Mouse (Mus musculus) lung, postnatal 14 days (tissue): ENCODE results near the gene Alkbh1.

Experiments
- DNase-seq: peaks from one replicate; pipeline ENCODE4 v3.0.0; 2021

Alkbh1 gene

DNA sequence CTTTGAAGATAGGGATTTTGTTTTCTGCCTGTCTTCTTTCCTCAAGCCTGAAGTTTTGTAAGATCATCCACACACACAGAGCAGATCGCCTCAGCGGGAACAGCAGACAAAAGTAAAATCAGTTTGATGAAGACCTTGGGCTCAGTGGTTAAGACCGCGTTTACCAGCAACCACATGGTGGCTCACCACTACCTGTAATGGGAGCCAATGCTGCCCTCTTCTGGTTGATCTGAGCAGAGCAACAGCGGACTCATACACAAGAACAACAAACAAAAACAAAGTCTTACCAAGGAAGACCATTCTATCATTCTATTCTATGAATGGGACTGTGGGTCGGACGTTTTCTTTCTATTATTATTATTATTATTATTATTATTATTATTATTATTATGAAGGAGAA is 27.1 kb downstream of the Alkbh1 start:
- DNase-seq = peak; percentile 75

DNA sequence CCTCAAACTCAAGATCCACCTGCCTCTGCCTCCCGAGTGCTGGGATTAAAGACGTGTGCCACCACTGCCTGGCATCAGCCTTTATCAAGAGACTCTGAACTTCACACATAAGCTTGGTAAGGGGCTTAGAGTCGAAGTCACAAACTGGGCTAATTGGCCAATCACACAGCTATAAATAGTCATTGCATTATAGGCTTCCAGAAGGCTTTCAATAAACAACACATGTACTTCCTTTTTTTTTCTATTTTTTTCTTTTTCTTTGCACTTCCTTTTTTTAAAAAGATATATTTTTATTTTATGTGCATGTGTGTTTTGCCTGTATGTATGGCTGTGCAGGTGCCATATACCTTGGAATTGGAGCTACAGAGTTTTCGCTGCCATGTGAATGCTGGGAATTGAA is 28.5 kb downstream of the Alkbh1 start:
- DNase-seq = no peak

DNA sequence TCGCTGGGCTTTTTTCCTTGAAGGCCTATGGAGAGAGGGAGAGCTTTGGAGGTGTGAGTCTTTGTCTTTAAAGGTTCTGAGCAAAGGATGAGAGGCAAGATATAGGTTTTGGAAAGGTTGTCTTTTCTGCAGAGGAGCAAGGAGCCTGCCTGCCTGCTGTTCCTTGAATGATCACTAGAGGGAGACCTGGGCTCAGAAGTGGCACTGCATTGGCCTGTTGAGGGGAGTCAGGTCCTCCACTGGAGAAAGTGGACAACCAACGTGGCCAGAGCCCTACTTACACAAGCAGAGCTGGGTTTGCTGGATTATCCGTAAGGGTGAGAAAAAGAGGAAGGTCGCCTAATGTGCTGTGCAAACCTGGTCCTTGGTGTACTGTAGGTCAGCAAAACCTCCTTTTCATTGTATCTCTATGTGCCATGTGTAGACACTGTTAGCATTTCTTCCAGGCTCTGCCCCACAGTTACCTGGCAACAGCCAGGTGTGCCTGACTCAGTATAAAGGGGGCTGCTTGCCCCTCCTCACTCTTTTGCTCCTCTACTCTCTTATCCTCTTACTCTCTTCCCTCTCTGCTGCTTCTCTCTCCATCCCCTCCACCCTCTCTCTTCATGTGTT is 30.5 kb downstream of the Alkbh1 start:
- peak; percentile 84 for DNase-seq

DNA sequence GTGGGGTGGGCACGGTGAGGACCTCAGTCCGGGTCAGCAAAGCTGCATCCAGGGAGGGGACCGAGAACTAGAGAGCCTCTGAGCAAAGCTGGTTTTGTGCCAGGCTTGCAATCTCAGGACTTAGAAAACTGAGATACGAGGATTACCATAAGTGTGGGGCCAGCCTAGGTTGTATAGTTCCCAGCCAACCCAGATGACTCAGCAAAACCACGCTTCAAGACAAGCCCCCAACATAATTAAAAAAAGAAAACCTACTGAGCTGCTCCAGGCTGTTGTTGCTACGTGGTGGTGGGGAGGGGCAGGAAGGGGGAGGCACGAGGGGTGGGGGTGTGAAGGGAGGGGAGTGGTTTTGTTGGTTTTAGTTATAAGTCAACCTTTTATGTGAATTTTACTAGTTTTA is 32.8 kb downstream of the Alkbh1 start:
- DNase-seq = no peak

DNA sequence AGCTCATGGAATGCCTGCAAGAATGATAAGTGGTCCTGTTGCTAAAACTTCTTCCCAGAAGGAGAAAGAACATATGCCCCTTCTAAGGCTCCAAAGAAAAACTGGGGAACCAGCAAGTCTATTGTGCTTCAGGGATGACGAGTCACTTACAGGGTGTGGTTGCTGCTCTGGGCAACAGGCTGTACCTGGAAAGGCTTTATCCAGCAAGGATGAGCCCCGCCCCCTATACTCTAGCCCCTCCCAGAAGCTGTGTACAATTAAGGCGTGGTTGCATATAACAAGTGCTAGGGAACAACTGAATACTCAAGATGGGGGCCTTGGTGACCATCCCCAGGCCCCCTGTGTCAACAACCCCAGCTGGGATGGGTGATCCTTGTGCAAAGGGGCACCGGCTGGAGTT is 34.7 kb downstream of the Alkbh1 start:
- DNase-seq = no peak

DNA sequence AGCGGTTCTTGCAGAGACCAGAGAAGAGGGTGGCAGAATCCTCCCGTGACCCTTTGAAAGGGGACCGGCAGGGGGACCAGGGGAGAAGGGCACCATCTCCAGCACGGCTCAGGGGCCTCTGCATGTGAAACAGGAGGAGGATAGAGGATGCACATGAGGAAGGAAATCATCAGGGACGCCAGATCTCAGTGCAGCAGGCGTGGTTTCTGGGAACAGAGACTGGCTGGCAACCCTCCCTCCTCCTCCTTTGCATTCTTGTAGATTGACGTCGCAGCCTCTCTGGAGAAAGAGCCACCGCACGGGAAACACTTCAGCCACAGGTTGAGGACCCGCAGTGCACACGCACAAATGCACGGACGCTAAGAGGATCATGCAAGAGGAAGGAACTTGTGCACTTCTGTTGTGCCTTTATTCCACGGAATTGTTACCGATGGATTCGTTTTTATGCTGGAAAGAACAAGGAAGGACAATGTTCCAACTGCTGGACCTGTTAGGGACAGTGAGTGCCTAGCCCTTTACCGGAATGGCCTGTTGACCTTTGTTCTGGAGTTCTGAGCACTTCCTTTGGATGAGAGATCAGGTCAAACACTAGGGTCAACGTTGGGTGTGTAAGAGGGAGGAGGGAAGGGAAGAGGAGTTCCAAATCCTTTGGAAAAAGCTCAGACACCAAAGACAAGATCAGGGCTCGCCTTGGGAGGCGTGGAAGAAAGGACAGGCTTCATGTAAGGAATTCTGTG is 35.8 kb downstream of the Alkbh1 start:
- DNase-seq = peak; percentile 68

DNA sequence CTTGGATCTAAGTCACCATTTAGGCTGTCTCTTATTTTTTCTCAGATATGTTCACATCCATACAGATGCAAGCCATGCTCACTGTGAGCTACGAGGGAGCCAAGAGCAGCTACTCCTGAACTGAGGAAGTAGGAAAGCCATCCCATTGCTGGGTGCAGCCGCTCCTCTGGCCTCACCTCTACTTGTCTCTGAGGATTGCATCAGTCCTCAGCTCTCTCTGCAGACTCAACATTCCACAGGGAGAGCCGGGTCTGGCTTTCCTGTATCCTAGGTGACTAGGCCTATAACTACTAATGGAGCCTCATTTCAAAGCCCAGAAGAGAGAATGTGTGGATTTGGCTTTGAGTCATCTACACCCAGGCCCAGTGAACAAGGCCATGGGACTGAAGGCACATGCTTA is 38.1 kb downstream of the Alkbh1 start:
- DNase-seq = no peak

DNA sequence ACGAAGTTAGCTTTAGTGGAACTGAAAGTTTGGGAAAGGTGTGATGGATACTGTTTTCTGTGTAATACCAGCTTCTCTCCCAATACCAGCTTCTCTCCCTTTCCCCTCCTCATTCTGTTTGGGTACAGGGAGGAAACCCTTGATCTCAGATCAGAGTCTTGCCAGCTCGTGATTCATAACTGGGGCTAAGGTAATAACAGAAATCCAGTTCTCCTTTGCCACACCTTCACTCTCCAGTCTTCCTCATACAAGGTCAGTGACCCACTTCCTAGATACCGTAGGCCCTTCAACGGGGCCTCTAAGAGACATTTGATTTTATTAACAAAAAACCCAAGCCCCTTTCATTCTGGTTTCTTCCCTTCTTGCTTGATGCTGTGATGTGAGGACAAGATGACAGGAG is 38.7 kb downstream of the Alkbh1 start:
- no peak for DNase-seq

DNA sequence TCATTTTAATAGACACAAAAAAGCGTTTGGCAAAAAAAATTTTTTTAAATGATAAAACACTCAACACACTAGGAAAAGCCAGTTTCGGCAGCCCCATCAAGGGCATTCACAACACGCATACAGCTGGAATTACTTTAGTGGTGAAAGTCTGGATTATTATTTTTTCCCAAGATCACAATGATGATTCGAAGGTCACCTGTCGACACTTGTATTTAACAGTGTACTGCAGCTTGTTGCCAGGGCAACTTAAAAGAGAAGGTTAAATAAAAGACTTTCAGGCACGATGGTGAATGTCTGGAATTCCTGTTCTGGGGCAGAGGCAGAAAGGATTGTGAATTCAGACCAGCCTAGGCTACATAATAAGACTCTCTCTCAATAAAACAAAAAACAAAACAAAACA is 41.9 kb downstream of the Alkbh1 start:
- DNase-seq = no peak

DNA sequence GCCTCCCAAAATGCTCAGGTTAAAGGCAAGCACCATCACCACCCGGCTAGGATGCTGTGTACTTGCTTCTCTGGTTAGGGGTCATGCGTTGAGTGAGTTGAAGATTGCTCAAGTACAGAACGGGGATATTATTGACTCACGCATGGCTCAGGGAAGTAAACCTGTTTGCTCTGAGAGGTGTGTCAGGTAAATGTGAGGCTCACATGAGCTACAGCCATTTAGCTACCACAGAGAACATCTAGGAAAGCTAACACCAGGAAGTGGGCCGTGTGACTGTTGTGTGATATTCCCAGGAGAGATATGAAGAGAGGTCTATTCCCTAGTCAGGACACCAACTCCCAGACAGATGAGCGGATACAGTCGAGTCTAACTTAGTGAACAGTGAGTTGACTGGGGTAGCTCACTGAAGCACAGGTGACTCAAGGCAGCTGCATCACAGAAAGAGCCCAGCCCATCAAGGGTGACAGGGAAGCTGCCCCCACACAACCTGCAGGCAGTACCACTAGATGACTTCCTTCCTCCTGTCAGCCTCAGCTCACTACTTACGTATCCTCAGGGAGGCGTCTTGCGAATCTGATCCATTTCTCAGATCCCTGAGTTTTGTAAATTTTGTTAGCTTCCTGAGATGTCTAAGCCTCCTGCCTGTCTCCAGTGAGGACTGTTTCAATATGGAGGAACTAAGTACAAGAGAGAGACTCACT is 44.5 kb downstream of the Alkbh1 start:
- no peak for DNase-seq

DNA sequence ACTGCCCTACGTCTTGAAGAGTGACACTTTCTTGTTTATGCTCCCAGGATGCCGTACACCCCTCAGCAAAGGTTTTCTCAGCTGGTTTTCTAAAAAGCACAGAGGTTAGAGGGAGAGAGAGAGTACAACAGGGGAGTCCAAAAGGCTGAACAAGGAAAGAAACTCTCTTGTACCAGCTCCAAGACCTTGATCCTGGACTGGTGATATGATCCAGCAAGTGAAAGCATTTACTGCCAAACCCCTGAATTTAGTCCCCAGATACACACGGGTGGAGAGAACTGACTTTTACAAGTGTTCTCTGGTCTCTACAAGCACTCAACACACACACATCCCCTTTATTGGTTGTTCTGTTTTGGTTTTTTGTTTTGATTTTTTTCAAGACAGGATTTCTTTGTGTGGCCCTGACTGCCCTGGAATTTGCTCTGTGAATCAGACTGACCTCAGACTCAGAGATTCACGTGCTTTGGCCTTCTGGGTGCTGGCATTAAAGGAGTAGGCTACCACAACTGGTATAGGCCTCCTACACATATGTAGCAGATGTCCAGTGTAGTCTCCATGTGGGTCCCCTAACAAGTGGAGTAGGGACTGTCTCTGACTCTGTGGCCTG is 45.9 kb downstream of the Alkbh1 start:
- DNase-seq = no peak

DNA sequence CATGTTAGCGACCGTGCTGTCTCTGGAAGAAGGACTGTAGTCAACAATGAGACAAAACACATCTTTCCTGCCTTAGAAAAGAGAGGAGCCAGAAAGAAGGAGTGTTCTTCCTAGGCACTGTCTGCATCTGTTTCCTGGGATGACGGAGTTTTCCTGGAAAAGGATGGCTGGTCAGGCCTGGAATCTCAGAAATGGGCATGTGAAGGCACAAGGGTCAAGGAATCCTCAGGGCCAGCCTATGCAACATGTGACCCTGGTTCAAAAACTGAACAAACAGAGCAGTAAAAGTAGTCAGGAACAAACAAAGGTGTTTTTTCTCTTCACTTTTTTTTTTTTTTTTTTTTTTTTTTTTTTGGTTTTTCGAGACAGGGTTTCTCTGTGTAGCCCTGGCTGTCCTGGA is 46.7 kb downstream of the Alkbh1 start:
- no peak for DNase-seq

DNA sequence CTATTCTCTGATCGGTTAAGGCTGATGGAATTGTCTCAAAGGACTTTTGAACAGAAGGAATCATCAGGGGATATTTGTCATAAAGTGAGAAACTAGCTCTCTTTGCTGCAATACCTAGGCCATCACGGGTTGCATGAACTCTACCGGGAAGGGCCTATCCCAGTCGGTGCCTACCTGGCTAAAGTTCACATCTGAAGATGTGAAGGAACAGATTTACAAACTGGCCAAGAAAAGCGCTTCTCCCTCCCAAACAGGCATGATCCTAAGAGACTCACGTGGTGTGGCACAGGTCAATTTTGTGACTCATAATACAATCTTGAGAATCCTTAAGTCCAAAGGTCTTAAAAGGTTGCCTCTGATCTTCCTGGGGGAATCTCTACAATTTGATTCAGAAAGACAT is 49.5 kb downstream of the Alkbh1 start:
- DNase-seq = no peak

DNA sequence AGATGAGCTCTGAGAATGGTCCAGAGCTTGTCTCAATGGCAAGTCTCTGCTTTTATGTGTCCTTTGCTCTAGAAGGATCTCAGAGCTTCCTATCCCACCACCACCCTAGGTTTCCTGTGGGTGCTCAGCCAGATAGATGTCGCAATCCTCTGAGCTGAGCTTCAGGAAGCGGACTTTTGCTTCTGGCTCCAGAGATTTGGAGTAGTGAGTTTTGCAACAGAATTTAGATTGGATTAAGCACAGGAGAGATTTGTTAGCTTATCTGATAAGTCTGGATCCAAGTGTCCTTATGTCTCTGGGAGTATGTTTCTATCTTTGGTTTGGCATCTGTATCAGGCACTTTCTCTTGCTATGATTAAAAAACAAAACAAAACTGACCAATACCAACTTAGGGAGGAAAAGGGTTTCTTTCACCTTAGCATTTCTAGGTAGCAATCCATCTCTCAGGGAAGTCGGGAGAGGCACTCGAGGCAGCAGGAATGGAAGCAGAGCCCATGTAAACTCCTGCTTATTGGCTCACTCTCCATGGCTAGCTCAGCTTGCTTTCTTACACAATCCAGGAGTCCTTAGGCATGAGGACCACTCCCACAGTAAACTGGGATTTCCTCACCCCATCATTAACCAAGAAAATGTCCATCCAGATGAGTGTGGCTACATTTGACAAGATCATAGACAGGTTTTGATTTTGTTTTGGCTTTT is 50.2 kb downstream of the Alkbh1 start:
- peak; percentile 48 for DNase-seq

DNA sequence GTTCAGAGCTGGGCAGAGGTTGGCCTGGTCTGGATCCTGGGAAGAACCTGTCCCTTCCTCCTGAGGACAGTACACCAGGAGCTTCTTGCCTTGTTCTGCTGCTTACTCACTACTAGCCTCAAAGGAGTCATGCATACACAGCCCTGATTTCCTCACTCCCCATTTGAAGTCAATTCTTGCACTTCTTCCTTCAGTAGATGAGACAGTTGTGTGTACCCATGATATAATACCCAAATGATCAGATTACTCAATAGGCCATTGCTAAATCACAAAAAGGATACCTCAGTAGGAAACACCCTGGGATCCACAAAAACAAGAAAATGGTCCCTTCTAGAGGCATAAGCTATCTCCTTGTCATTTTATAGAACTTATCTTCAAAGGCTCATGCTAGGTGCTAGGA is 52.5 kb downstream of the Alkbh1 start:
- no peak for DNase-seq

DNA sequence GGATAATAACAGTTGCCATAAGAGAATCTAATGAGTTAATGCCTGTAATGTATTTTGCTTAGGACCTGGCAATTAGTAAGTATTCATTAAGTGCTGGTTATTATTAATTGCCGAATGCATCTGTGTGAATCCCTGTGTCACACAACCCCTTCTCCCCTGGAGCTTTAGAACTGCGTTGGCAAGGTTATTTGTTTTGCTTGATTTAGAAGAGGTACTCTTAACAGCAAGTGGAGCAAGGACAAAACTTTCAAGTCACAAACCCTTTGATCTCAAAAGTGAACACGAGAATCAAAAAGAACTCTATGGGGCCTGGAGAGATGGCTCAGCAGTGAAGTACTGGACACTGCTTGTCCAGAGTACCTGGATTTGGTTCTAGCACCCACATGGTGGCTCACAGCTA is 54.6 kb downstream of the Alkbh1 start:
- no peak for DNase-seq

DNA sequence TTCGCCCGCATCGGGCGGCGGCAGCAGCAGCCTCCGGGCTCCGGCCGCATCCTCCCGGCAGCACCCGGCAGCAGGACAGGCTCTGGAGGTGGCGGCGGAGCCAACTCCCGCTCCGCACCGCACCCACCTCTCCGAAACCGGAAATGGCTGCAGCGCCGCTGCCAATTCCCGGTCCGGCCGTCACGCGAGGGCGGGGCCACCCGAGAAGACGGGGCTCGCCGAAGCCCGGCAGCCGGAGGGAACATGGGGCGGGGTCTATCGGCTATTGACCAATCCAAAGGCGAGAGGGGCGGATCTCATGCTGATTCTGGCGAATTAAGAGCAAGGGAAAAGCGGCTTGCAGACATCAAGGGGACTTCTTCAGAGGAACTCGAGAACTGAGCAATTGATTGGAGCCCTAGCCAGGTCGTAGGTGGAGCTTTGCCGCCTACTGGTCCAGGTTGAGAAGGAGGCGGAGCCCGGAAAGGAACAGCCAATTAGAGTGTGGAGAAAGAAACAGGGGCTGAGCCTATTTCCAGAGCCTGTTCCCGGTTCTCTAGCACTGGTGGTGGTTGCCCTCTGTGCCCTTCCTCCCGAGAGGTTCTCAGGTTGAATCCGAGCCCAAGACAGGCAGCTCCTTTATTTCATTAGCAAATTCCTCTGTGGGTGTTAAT is 55.6 kb downstream of the Alkbh1 start, which contains the start of gene Sptlc2:
Gene Sptlc2, minus strand, starts transcription at position 234 of the 653 bp plus-strand sequence.
- peak; percentile 99 for DNase-seq

DNA sequence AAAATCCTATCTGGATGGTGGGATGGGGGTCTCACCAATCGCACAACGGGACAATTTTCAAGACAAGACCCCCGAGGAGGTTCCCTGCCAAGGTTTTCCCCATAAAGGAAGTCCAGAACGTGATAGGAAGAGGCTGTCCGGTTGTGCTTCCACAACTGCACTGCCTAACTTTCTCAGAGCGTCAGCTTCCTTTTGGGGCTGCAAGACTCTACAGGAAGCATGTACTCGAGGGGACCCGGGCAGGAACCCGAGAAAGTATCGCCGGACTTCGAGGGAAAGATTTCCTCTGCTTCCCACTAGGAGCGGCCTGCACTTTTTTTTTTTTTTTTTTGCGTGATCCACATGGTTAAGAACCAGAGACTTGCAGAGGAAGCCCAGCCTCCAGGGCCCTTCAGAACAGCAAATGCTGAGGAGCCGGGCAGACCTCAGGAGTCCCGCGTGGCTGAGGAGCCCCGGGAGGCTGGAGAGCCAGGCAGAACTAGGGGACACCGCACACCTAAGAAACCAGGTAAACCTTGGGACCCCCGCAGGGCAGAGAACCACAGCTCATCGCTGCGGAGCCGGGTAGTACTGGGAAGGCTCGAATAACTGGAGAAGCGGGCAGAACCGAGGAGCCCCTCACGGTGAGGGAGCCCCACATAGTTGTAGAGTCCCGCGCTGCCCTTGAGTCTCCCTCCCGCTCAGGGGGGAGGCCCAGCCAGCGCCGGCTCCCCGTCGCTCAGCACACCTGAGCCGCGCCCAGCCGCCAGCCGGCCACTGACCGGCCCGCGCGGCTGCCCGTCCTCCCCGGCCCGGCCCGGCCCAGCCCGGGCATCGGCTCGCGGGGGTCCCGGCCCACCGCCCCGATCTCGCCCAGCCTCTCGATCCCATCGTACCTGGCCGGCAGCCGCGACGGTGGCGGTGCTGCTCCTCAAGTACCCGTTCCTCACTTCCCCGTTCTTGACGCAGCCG is 56.4 kb downstream of the Alkbh1 start:
- peak; percentile 38 for DNase-seq

DNA sequence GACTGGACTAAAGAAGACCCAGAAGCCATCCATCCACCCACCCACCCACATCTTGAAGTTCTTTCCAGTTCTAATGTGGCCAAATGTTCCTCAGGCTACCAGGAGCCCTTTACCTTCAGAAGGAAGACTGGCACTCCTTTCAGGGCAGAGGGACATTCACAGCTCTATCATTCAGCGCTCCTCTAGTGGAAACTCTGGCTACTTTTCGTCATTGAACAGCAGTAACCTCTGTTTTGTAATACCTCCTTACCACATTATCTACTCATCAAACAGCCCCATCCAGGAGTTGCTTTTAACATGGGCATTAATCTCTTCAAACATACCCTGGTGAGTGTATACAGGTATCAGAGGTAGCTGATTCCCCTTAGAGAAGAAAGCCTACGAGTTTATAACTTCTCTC is 58.8 kb downstream of the Alkbh1 start:
- no peak for DNase-seq

DNA sequence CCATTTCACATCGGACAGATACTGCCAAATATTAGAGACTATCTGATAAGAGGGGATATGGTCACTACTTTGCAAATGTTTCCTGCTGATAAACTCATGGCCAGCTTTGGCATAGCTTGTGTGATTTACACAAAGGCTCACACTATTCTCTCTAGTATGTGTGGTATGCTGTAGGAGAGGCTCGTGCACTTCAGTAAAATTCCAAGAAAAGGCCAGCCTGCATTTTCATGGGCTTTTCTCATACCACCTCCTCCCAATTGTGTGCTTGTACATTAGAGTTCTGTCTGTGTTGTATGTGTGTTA is 62.5 kb downstream of the Alkbh1 start:
- DNase-seq = no peak

DNA sequence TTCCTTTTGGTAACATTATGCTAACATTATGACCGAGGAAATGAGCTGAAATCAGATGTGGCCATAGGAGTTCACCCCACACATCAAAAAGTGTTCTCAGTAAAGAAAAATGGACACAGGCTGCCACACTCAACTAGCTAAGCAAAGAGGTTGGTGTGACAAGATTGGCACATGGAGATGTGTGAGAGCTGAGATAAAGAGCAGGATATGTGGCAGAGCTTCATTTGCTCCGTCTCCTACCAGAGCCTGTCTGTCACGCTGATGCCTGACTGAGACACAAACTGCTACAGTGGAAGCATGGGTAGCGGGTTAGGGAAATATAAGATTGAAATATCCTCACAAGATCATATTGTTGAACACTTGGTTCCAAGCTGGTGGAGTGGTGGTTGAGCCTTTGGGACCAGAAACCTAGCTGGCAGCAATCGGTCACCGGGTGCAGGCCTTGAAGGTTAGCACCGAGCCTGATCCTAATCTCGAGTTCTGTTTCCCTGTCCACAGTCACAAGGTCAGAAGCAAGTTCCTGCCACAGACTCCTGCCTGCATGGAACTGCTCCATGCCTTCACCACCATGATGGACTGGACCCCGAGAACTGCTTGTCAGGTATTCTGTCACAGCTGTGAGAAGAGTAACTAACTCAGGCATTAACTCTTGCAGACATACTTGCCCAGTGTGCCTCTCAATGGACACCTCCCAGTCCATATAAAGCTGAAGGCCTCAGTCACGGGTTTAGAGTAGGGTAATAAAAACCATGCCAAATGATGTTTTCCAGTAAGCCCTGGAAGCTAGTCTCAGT is 63.0 kb downstream of the Alkbh1 start:
- DNase-seq = no peak
